Mouse (Mus musculus) urinary bladder, adult 18-20 months (tissue): ENCODE data around the gene Dact1.

Source experiments
- DNase-seq, 2 experiments: peaks; one replicate each; pipeline ENCODE4 v3.0.0; 2022; ENCODE audit warnings: low spot score in 2 of 2, mixed read lengths in 2 of 2

Gene Dact1

GRCm38 (mm10) chr12:71337896-71338463 lies 28.3 kb downstream of the Dact1 start:
- no peak for DNase-seq

GRCm38 (mm10) chr12:71339142-71339848 lies 29.6 kb downstream of the Dact1 start:
- no peak for DNase-seq

- peak in 1 of 2 experiments; percentile 15 for DNase-seq
Measured at GRCm38 (mm10) chr12:71342397-71342796, 32.7 kb downstream of the Dact1 start.

GRCm38 (mm10) chr12:71345471-71345870 lies 35.8 kb downstream of the Dact1 start:
- no peak for DNase-seq

GRCm38 (mm10) chr12:71346071-71346470 lies 36.4 kb downstream of the Dact1 start:
- no peak for DNase-seq

- DNase-seq = no peak
Measured at GRCm38 (mm10) chr12:71348401-71348896, 38.8 kb downstream of the Dact1 start.

- DNase-seq = no peak
Measured at GRCm38 (mm10) chr12:71350077-71350476, 40.4 kb downstream of the Dact1 start.

GRCm38 (mm10) chr12:71354656-71355055 lies 45.0 kb downstream of the Dact1 start:
- DNase-seq = no peak

- no peak for DNase-seq
Measured at GRCm38 (mm10) chr12:71355092-71355491, 45.4 kb downstream of the Dact1 start.

- DNase-seq = no peak
Measured at GRCm38 (mm10) chr12:71361616-71362015, 51.9 kb downstream of the Dact1 start.

- no peak for DNase-seq
Measured at GRCm38 (mm10) chr12:71362425-71362824, 52.7 kb downstream of the Dact1 start.

- no peak for DNase-seq
Measured at GRCm38 (mm10) chr12:71364106-71364505, 54.4 kb downstream of the Dact1 start.

GRCm38 (mm10) chr12:71364531-71364930 lies 54.8 kb downstream of the Dact1 start:
- no peak for DNase-seq

GRCm38 (mm10) chr12:71365208-71365607 lies 55.5 kb downstream of the Dact1 start:
- no peak for DNase-seq

- DNase-seq = no peak
Measured at GRCm38 (mm10) chr12:71366175-71366574, 56.5 kb downstream of the Dact1 start.

GRCm38 (mm10) chr12:71368631-71369030 lies 58.9 kb downstream of the Dact1 start:
- DNase-seq = no peak
